Mouse (Mus musculus) A20 (cell line): ENCODE results near the gene Bcl2l13.
"Not testable (repeated sequence)": the region's sequence is repeated elsewhere in the genome, so short reads cannot be mapped to it uniquely, and the experiment has no call there.

Source experiments
- DNase-seq: peaks from one replicate; pipeline ENCODE4 v3.0.0-alpha.2; 2011; ENCODE audit warnings: low read depth, low spot score

The Bcl2l13 gene

GRCm38 (mm10) chr6:120901776-120902645 is 66.0 kb downstream of the Bcl2l13 start:
- DNase-seq: no peak

DNA sequence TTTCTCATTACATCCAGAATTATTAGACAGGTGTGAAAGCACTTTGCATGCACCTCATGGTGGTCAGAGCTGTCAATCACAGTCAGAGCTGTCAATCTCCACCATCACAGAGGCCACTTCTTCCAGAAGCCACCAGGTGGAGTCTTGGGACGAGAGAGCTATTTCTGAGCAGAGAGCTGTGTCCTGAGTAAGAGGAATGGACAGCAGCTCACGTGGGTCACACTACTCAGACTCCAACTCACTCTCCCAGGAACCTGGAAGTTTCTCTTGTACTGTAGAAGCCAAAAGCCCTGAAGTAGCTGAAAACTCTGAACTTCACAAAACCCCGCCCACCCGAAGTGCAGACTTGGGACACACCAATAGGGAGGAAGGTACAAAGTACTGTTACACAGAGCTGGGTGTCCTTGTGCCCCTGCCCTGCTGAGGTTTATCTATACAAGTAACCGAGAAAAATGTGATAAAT is 67.5 kb downstream of the Bcl2l13 start:
- DNase-seq: peak; percentile 51

DNA sequence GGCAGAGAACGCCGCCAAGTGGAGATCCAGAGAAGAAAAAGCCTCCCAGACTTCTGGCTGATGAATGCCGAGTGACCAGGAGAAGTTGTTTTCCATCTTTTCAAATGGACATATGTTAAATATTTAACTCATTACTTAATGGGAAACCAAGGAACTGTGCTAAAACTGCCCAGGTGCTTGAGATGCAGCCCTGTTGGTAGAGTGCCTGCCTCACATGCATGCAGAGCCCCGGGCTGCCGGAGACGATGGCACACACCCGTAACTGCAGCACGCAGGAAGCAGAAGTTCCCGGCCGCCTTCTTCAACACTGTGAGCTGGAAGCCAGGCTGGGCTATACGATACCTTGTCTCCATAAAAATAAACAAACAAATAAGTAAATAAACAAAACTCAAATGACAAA is 67.9 kb downstream of the Bcl2l13 start:
- no peak for DNase-seq

GRCm38 (mm10) chr6:120905111-120905510 is 69.1 kb downstream of the Bcl2l13 start:
- DNase-seq: no peak

- no peak for DNase-seq
Measured at GRCm38 (mm10) chr6:120906521-120906920, 70.5 kb downstream of the Bcl2l13 start.

GRCm38 (mm10) chr6:120907876-120908597 is 72.0 kb downstream of the Bcl2l13 start:
- DNase-seq: not testable (repeated sequence)

- DNase-seq: no peak
Measured at GRCm38 (mm10) chr6:120909501-120909900, 73.5 kb downstream of the Bcl2l13 start.

DNA sequence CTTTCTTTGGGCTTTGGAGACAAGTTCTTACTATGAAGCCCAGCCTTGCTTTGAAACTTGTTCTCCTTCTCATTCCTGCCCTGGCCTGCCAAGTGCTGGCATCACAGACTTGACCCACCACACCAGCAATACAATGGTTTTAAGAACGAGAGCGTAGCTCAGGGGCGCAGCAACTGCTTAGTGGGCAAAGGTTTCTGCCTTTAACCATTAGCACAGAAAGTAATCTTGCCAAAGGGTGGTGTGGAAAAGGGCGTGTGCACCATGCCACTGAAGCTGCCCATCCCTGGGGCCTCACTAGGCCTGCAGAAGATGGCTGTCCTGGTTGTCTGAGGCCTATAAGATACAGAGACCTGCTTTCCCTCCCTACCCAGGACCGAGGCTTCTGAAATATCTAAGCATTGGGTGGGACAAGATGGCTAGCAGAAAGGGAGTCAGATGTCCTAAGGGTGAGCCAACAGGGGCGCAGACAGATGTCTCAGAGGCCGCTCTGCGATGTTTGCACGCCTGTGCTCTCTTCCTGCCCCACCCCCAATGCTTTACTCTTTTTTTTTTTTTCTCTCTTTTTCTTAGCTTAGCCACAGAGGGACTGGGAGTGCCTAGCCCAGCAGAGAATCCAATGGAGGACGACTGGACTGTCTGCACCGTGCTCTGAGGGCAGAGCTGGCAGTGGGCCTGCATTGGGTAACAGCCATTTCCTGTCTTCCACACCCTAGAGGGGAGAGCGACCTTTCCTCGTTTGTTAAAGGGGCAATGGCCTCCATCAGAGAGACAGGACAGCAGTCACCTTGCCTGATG is 75.4 kb downstream of the Bcl2l13 start:
- no peak for DNase-seq

- DNase-seq: no peak
Measured at GRCm38 (mm10) chr6:120912931-120913330, 76.9 kb downstream of the Bcl2l13 start.

DNA sequence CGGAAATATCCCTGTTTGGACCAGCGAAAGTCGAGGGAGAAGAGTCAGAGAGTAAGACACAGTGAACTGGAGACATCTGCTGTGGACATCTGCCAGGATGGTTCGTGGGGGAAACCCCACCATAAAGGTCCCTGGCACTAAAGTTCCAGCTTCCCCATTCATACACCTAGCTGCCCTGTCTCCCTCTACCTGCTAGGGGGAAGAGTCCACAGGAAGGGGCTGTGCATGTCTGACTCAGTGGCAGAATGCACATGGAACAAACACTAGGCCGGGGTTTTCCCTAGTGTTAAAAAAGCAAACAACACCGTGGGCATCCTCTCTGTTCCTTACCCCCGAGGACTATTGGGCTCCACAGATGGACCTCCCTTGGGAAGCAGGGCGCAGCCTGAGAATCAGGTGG is 77.8 kb downstream of the Bcl2l13 start:
- DNase-seq: peak; percentile 79

- DNase-seq: no peak
Measured at GRCm38 (mm10) chr6:120914533-120914910, 78.5 kb downstream of the Bcl2l13 start.

- DNase-seq: peak; percentile 97
Measured at GRCm38 (mm10) chr6:120914911-120915648, 79.1 kb downstream of the Bcl2l13 start.

DNA sequence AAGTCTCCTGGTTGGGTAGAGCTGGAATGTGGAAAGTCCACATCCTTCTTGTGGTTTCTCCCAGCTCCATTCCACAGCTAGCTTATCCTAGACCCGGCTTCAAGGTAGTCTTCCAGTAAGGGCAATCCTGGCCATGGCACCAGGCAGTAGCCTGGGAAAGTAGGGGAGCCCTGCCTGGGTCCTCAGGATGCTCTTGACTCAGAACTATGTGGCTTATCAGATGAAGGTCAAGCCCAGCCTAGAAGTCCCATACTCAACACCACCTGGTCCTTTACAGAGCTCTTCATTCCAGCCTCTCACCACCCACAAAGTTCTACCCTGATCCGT is 79.6 kb downstream of the Bcl2l13 start:
- DNase-seq: peak; percentile 67

DNA sequence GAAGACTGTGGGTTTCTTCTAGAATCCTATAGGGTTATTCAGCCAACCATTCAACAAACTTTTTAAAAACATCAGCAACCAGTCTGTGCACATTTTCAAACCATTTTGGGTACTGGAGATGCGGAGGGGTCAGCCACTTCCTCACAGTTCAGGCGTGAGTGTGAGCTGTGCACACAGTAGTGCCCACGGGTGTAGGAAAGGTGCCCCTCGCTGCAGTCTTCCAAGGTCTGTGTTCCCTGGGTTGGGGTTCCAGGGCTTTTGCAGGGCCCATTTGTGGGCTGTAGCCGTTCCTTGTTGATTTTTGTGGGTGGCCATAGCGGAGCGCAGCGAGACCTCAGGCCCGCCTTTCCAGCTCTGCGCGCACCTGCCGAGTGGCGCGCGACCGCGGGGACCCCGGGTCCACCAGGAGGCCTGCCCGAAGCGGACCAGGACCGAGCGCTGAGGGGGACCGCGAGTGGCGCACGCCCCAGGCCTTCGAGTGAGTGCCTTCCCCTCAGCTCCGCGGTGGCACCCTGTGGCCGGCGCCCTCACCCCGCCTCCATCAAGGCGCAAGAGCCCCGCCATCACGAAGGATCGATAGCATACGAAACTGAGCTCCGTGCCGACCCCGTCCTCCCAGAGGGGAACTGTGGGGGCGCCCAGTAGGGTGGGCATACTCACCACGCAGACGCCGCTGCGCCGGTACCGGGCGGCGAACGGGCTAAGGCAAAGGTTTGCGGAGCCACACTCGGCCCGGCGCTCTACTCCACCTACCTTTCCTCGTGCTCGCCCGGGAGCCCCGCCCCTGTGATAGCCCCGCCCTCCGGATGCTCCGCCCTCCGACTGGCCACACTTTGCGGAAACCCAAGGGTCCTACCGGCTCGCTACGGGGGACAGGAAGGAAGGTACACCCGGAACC is 80.3 kb downstream of the Bcl2l13 start, which contains the start of gene Bid:
Gene Bid, minus strand, starts transcription at position 780 of the 898 bp plus-strand sequence.
- peak; percentile 97 for DNase-seq

DNA sequence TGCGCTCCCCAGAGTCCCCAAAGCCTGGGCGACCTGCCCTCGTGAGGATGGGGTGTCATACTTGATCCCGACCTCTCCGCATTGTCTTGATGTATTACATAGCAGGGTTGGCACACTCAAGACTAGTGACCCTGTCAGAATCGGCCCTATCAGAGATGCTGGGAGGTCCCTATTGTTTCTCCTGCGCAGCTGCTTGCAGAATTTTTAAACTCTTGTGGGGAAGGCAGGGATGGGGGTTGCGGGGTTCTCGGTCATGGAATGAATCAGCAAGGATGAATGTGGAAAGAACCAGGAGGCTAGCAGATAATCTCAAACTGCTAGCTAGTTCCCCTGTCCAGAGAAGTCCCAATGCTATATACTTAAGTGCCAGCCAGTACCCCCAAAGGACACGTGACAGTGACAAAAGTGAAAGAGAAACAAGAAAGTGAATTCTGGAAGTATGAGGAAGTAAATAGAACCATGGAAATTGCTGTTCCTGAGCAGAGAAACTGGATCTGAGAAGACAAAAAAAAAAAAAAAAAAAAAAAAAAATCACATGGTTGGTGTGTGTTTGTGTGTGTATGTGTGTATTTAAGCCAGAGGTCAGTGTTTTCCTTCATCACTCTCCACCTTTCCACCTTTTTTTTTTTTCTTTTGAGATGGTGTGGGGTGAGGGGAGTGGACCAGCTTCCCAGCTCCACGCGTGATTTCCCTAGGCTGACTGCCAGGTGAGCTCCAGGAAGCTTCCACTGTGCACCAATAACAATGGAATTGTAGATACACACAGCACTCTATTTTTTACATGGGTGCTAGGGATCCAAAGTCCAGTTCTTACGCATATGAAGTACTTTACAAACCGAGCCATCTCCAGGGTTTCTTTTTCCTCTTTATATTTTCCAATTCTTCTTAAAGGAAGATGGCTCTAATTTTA is 81.2 kb downstream of the Bcl2l13 start:
- DNase-seq: peak; percentile 39

DNA sequence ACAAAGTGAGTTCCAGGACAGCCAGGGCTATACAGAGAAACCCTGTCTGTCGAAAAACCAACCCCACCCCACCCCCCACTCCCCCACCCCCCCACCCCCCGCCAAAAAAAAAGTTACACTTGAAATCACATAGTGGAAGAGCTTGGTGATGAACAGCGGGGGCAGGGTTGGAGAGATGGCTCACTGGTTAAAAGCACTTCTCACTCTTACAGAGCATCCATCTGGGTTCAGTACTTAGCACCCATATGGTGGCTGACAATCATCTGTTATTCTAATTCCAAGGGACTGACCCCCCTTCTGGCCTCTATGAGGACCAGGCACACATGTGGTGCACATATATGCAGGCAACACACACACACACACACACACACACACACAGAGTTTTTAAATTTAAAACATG is 82.0 kb downstream of the Bcl2l13 start:
- DNase-seq: peak; percentile 31

GRCm38 (mm10) chr6:120924791-120925321 is 88.8 kb downstream of the Bcl2l13 start:
- DNase-seq: not testable (repeated sequence)

DNA sequence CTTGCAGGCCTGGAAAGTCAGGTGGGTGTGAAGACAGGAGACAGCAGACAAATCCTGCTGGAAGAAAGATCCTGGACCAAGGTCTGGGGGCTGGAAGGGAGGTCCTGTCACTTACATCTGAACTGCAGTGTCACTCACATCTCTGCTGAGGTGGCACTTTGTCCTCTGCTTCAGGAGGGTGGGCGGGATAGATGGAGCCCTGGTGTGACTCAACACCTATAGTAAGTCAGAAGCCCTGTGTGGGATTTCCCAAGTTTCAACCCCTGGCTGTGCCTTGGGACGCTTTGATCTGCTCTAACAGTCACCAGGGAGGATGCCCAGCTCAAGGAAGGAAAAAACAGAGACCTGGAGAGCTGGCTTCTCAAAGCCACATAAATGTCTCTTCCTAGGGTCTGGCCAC is 90.9 kb downstream of the Bcl2l13 start:
- DNase-seq: no peak

DNA sequence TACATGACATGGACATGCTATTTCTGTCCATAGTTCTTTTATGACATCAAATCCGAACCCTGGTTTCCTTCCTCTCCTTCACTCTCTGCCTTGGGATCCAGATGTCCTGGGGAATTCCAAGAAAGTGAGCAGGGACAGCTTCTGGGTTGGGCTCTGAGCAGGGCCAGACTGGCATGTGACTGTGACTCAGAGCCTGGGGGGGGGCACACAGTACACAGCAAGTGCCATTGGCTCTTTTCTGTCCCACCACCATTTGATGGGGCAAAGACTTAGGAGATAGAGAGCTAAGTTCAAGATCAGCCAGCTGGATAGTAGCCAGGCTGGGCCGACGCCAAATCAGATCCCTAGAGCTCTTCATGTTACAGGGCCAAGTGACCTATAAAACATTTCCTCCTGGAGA is 91.8 kb downstream of the Bcl2l13 start:
- no peak for DNase-seq
